Mouse (Mus musculus) CH12.LX (cell line): ENCODE measurements around the gene Myo3b. TPM values are rescaled to one million over a fixed set of nuclear protein-coding genes. Genes with fewer than 3 reads are reported as not detected.

ENCODE experiments used
- DNase-seq: peaks from one replicate; pipeline ENCODE4 v3.0.0-alpha.2; 2013; ENCODE audit errors: extremely low read depth
- H3K27ac ChIP-seq: 2 replicates; pipeline ENCODE4 v1.5.1; 2012; ENCODE audit warnings: low read depth, mild to moderate bottlenecking, control low read depth, moderate library complexity; ENCODE audit not compliant: insufficient read depth
- H3K27me3 ChIP-seq: replicated peaks from 2 replicates; pipeline ENCODE3; 2012; ENCODE audit warnings: inconsistent platforms
- H3K36me3 ChIP-seq, 2 experiments: replicated peaks in 1 of 2; 2 replicates each; pipeline versions ENCODE3 to v1.6.1; 2012; ENCODE audit warnings: inconsistent platforms in 1 of 2, low read length in 1 of 2, mild to moderate bottlenecking in 1 of 2, mixed read lengths in 1 of 2, moderate library complexity in 1 of 2; ENCODE audit not compliant: control insufficient read depth in 1 of 2, insufficient read depth in 1 of 2
- H3K4me1 ChIP-seq, 2 experiments: 2 replicates each; pipeline ENCODE4 v1.6.1; 2012; ENCODE audit warnings: inconsistent platforms in 1 of 2, moderate library complexity in 1 of 2; ENCODE audit not compliant: insufficient read depth in 2 of 2, control insufficient read depth in 1 of 2
- H3K4me2 ChIP-seq: 2 replicates; pipeline ENCODE4 v1.6.1; 2012; ENCODE audit warnings: low read depth, mild to moderate bottlenecking, control low read depth; ENCODE audit not compliant: poor library complexity, insufficient read depth, severe bottlenecking
- H3K4me3 ChIP-seq, 3 experiments: fragments of 150-350 bp in 1 of 3; sonication (generic) in 1 of 3; replicated peaks in 1 of 3; 2 replicates each; pipeline versions ENCODE3 to v1.5.1; 2011 to 2012; ENCODE audit warnings: low read depth in 2 of 3, low read length in 2 of 3, mild to moderate bottlenecking in 2 of 3, moderate library complexity in 2 of 3, control low read depth in 1 of 3, improper control_type of control experiment in 1 of 3, inconsistent platforms in 1 of 3, mixed read lengths in 1 of 3; ENCODE audit not compliant: poor library complexity in 1 of 3
- H3K79me2 ChIP-seq: replicated peaks from 2 replicates; pipeline ENCODE4 v1.6.1; 2012; ENCODE audit warnings: mild to moderate bottlenecking, moderate library complexity; ENCODE audit not compliant: control insufficient read depth, poor library complexity, insufficient read depth, severe bottlenecking; ENCODE audit errors: extremely low read depth
- H3K9ac ChIP-seq: 2 replicates; pipeline ENCODE4 v1.6.1; 2012; ENCODE audit warnings: low read depth, mild to moderate bottlenecking, control low read depth, moderate library complexity; ENCODE audit not compliant: insufficient read depth
- H3K9me3 ChIP-seq: replicated peaks from 2 replicates; pipeline ENCODE3; 2012; ENCODE audit warnings: low read length, inconsistent platforms, mixed read lengths
- CHD1 ChIP-seq: IDR thresholded peaks from 2 replicates; pipeline ENCODE4 v1.6.1; 2012; ENCODE audit warnings: low read depth, low read length, improper control_type of control experiment, inconsistent platforms
- EP300 ChIP-seq: IDR thresholded peaks from 2 replicates; pipeline ENCODE4 v1.6.1; 2011; ENCODE audit warnings: low read length, improper control_type of control experiment
- ETS1 ChIP-seq: conservative IDR thresholded peaks from 2 replicates; pipeline ENCODE4 v1.6.1; 2012; ENCODE audit warnings: low read depth, mild to moderate bottlenecking, inconsistent platforms, low read length, improper control_type of control experiment, moderate library complexity
- GABPA ChIP-seq: IDR thresholded peaks from 2 replicates; pipeline ENCODE4 v1.6.1; 2012; ENCODE audit warnings: low read depth, low read length, improper control_type of control experiment, inconsistent platforms; ENCODE audit not compliant: insufficient replicate concordance
- HCFC1 ChIP-seq: IDR thresholded peaks from 2 replicates; pipeline ENCODE4 v1.6.1; 2012; ENCODE audit warnings: low read depth, mild to moderate bottlenecking, inconsistent platforms, low read length, improper control_type of control experiment
- IRF4 ChIP-seq: IDR thresholded peaks from 2 replicates; pipeline ENCODE4 v1.6.1; 2014; ENCODE audit warnings: low read depth, mild to moderate bottlenecking, inconsistent platforms, low read length, improper control_type of control experiment
- JUN ChIP-seq: IDR thresholded peaks from 2 replicates; pipeline ENCODE4 v1.6.1; 2011; ENCODE audit warnings: low read depth, mild to moderate bottlenecking, low read length, improper control_type of control experiment, moderate library complexity; ENCODE audit not compliant: insufficient read depth
- MEF2A ChIP-seq: IDR thresholded peaks from 2 replicates; pipeline ENCODE4 v1.6.1; 2014; ENCODE audit warnings: low read depth, mild to moderate bottlenecking, inconsistent platforms, low read length, improper control_type of control experiment, borderline replicate concordance
- MYC ChIP-seq: IDR thresholded peaks from 2 replicates; pipeline ENCODE4 v1.6.1; 2011; ENCODE audit warnings: low read depth, mild to moderate bottlenecking, improper control_type of control experiment, low read length
- NELFE ChIP-seq: IDR thresholded peaks from 2 replicates; pipeline ENCODE4 v1.6.1; 2011; ENCODE audit warnings: low read depth, low read length, improper control_type of control experiment
- NRF1 ChIP-seq: IDR thresholded peaks from 2 replicates; pipeline ENCODE4 v1.6.1; 2014; ENCODE audit warnings: low read depth, mild to moderate bottlenecking, inconsistent platforms, low read length, improper control_type of control experiment, moderate library complexity
- POLR2A ChIP-seq: IDR thresholded peaks from 2 replicates; pipeline ENCODE4 v1.6.1; 2011; ENCODE audit warnings: low read depth, mild to moderate bottlenecking, improper control_type of control experiment, low read length
- RCOR1 ChIP-seq: conservative IDR thresholded peaks from 2 replicates; pipeline ENCODE4 v1.6.1; 2012; ENCODE audit warnings: low read depth, mild to moderate bottlenecking, inconsistent platforms, low read length, improper control_type of control experiment
- TBP ChIP-seq: conservative IDR thresholded peaks from 2 replicates; pipeline ENCODE4 v1.6.1; 2011; ENCODE audit warnings: low read depth, low read length, improper control_type of control experiment
- TCF12 ChIP-seq: IDR thresholded peaks from 2 replicates; pipeline ENCODE4 v1.6.1; 2014; ENCODE audit warnings: low read depth, mild to moderate bottlenecking, inconsistent platforms, low read length, improper control_type of control experiment
- USF1 ChIP-seq: IDR thresholded peaks from 2 replicates; pipeline ENCODE4 v1.6.1; 2014; ENCODE audit warnings: low read depth, mild to moderate bottlenecking, inconsistent platforms, low read length, improper control_type of control experiment
- USF2 ChIP-seq: conservative IDR thresholded peaks from 2 replicates; pipeline ENCODE4 v1.6.1; 2011; ENCODE audit warnings: low read depth, low read length, improper control_type of control experiment
- ZC3H11A ChIP-seq: IDR thresholded peaks from 2 replicates; pipeline ENCODE4 v1.6.1; 2012; ENCODE audit warnings: low read depth, mild to moderate bottlenecking, inconsistent platforms, low read length, improper control_type of control experiment
- dilution Hi-C: fragments of 300-500 bp; cut with MboI; formaldehyde crosslinking; loops from 2 replicates; pipeline ENCODE4 v1.14.3; 2020; ENCODE audit warnings: low sequenced_read_pairs; ENCODE audit not compliant: extremely low pct_unique_long_range_greater_than_20kb, extremely low pct_ligation_motif_present
- in situ Hi-C: fragments of 300-500 bp; cut with MboI; formaldehyde crosslinking; loops from 3 replicates; pipeline ENCODE4 v1.14.3; 2019; ENCODE audit warnings: low sequenced_read_pairs, low pct_ligation_motif_present, low pct_unique_long_range_greater_than_20kb, mixed read lengths
- polyA plus RNA-seq: library from polyadenylated mRNA; unstranded; fragments of >175 nt; gene quantifications from 2 replicates; pipeline ENCODE4 v1.2.1, GENCODE M21; 2012; ENCODE audit warnings: low read depth; ENCODE audit not compliant: insufficient read length
- total RNA-seq, 2 experiments: library from RNA; depleted of rRNA; stranded (reverse); fragments of 300-350 nt in 1 of 2; fragments of >200 nt in 1 of 2; gene quantifications; 2 replicates each; pipeline ENCODE4 v1.2.3; 2012 to 2014

Myo3b gene
- total and polyA plus RNA-seq, 3 experiments, result 0.63 to 0.76 (median 0.64) TPM

GRCm38 (mm10) chr2:69999097-69999770 lies 39.7 kb upstream of the Myo3b start (continued):
- no peak for TF ChIP-seq ZC3H11A

GRCm38 (mm10) chr2:70000316-70000715 lies 38.6 kb upstream of the Myo3b start:
- Histone ChIP-seq H3K4me2 (no peak overlapping the region), H3K9me3 (no peaks in the 10 kb centered on the region), H3K27ac (no peak overlapping the region), H3K4me1 (peaks cover 0 to 15% of the 10 kb centered on the region in 2 experiments; a peak in 2 of 4 replicates), H3K36me3 (peaks cover 10 to 46% of the 10 kb centered on the region in 2 experiments), H3K9ac (no peak overlapping the region), H3K27me3 (no peaks in the 10 kb centered on the region), H3K79me2 (no peaks in the 10 kb centered on the region), H3K4me3 (no peak overlapping the region)
- in situ Hi-C loops, result no loop called here
- dilution Hi-C loops, result no loop called here
- no peak for DNase-seq
- TF ChIP-seq ETS1 (no peak), RCOR1 (no peak), HCFC1 (no peak), NELFE (no peak), USF1 (no peak)

- no peak overlapping the region for H3K9ac ChIP-seq
- H3K27ac ChIP-seq, result no peak overlapping the region
- H3K79me2 ChIP-seq, result no peaks in the 10 kb centered on the region
- in situ Hi-C loops (no loop called here), dilution Hi-C loops (no loop called here)
- H3K27me3 ChIP-seq, result no peaks in the 10 kb centered on the region
- H3K4me3 ChIP-seq, result no peak overlapping the region
- DNase-seq, result peak; percentile 45
- no peak overlapping the region for H3K4me2 ChIP-seq
- H3K4me1 ChIP-seq, result peaks cover 3 to 22% of the 10 kb centered on the region in 2 experiments
- no peak for TF ChIP-seq NRF1
- no peak for TF ChIP-seq NELFE
- TF ChIP-seq RCOR1, result no peak
- TF ChIP-seq POLR2A, result no peak
- TF ChIP-seq TBP, result no peak
- peak; percentile 61 for TF ChIP-seq EP300
- TF ChIP-seq MYC, result no peak
- TF ChIP-seq IRF4, result peak; percentile 65
- TF ChIP-seq MEF2A, result peak; percentile 69
- TF ChIP-seq TCF12, result peak; percentile 51
- no peak for TF ChIP-seq USF2
- no peak for TF ChIP-seq ZC3H11A
- TF ChIP-seq ETS1, result 0 out of 2 replicates have a peak, but pooled peaks have one; percentile 27
- no peak for TF ChIP-seq JUN
- TF ChIP-seq USF1, result no peak
- TF ChIP-seq CHD1, result no peak
- TF ChIP-seq GABPA, result no peak
- H3K36me3 ChIP-seq, result peaks cover 13 to 37% of the 10 kb centered on the region in 2 experiments
- H3K9me3 ChIP-seq, result no peaks in the 10 kb centered on the region
Measured at GRCm38 (mm10) chr2:70006492-70006891, 32.4 kb upstream of the Myo3b start.
